15 mouse cellular contexts compared by ENCODE assay signal in the genomic region with DNA sequence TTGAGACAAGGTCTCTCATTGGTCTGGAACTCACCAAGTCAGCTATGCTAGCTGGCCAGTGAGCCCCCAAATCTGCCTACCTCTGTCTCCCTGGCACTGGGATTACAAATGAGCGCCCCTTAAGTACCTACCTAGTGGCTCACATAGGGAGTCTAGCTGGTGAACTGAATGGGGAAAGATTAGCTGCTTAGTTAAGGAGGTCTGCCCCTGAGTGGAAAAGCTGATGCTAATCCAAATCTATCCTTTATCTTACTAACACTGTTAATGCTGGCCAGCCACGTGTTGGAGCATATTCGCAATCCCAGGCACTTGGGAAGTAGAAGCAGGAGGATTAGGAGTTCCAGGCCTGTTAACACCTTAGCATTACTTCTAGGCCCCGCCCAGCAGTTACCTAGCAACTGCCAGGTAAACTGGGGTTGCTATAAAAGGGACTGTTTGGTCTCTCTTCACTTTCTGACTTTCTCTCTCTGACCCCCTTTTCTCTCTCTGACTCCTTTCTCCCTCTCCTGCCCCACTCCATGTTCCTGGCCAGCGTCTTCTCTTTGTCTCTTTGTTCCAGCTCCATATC. TPM values are rescaled to one million over a fixed set of nuclear protein-coding genes. Genes with fewer than 3 reads are reported as not detected.
"Had no signal": no experiment of that assay in that cellular context is flagged by ENCODE, and none has a peak within 500 bp of the region (broad histone marks: within the 10 kb centered on the region; RNA-seq: fewer than 3 reads in every experiment).

No protein-coding gene starts in this region.

- H3K27ac ChIP-seq: limb, embryonic 13.5 days; liver, embryonic 15.5 days; midbrain, embryonic 10.5 days; neural tube, embryonic 13.5 days had no signal

- H3K4me3 ChIP-seq: limb, embryonic 13.5 days; liver, embryonic 15.5 days; midbrain, embryonic 10.5 days; neural tube, embryonic 13.5 days had no signal

- H3K27me3 ChIP-seq: limb, embryonic 13.5 days; liver, embryonic 15.5 days; neural tube, embryonic 13.5 days had no signal

- H3K9ac ChIP-seq: limb, embryonic 13.5 days; liver, embryonic 15.5 days; neural tube, embryonic 13.5 days had no signal

- ATAC-seq: inflammation-experienced regulatory T-cells, adult 6 months; intestine, postnatal 0 days; midbrain, embryonic 16.5 days had no signal

- H3K4me2 ChIP-seq: limb, embryonic 13.5 days; liver, embryonic 11.5 days; liver, embryonic 15.5 days; neural tube, embryonic 13.5 days had no signal

- H3K9me3 ChIP-seq: limb, embryonic 13.5 days; liver, embryonic 15.5 days; midbrain, embryonic 10.5 days; neural tube, embryonic 13.5 days had no signal

- DNase-seq: kidney, adult 8-10 months; kidney, postnatal 25 days; right cerebral cortex, postnatal 4 days; spleen, adult 18-20 months; thymus, adult 18-20 months; thymus, postnatal 14 days had no signal

- H3K36me3 ChIP-seq: limb, embryonic 13.5 days; liver, embryonic 15.5 days; midbrain, embryonic 10.5 days; neural tube, embryonic 13.5 days had no signal

RNA-seq across cellular contexts. Expression of gene Rlbp1, which starts 3.4 kb away (rescaled TPM):
- polyA plus RNA-seq: inflammation-experienced regulatory T-cells, adult 6 months; stomach, embryonic 14.5 days had no signal
